In the genomic region with DNA sequence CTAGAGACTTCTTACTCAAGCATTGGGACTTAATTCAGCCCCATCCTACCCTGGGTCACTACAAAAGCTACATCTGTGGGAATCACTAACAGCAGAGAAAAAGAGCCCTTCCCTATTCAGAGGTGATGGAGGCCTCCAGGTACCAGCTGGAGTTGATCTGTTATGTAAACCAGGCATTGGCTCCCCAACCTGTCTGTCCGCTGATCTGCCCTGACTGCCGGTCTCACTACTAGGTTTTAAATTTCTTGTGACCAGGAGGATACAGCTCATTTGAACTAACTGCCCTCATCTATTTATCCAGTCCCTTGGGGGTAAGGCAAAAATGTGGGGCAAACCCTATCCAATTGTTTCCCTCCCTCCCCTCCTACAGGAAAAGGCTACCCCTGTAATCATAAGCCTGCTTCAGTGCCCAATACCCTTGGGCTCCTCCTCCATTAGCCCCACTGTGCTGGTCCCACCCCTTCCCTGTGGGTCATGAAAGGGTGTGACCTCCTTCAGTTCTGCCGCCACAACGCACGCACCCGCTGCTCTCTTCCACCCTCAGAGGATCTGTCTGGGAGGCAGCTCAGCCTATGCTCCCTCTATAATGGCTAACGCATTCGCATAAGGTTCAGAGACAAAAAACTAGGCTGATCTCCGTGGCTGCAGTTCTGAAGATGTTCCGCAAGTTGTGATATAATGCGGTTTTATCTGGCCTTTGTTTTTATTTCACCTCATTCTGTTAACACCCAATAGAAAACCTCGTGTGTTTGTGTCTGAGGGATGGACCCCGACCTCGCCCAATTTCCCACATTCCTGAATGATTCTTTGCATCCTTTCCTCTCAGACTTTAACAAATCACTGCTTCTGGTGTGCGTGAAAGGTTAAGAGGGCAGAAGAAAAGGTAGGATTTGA, we compare ENCODE assay signal across 8 mouse cellular contexts. TPM values are rescaled to one million over a fixed set of nuclear protein-coding genes. Genes with fewer than 3 reads are reported as not detected.
DNase-seq lines count a peak whose midpoint lies in the region; ATAC-seq and TF ChIP-seq lines count a peak whose summit lies in the region.

No protein-coding gene starts in this region.

- 3% methylated on average over 15 of the region's 15 CpGs for WGBS in kidney, embryonic 15.5 days
- WGBS in forebrain, embryonic 10.5 days = 2% methylated on average over 15 of the region's 15 CpGs
- 10% methylated on average over 15 of the region's 15 CpGs for WGBS in liver, embryonic 12.5 days (ENCODE audit: insufficient replicate concordance)

- no peaks in the 10 kb centered on the region for H3K9me3 ChIP-seq in kidney, embryonic 15.5 days (replicated peaks)
- no peaks in the 10 kb centered on the region for H3K9me3 ChIP-seq in forebrain, embryonic 10.5 days
- H3K9me3 ChIP-seq in liver, embryonic 12.5 days (replicated peaks) = no peaks in the 10 kb centered on the region

- H3K4me3 ChIP-seq in kidney, embryonic 15.5 days (replicated peaks) = peak overlapping the region; percentile 85
- peak overlapping the region; percentile 81 for H3K4me3 ChIP-seq in bone marrow macrophage, adult 2 months (ENCODE audit: insufficient read depth, low read length)
- H3K4me3 ChIP-seq in forebrain, embryonic 10.5 days = peak overlapping the region; percentile 92
- H3K4me3 ChIP-seq in liver, embryonic 12.5 days = peak overlapping the region; percentile 69

- peak overlapping the region; percentile 98 for H3K9ac ChIP-seq in kidney, embryonic 15.5 days
- H3K9ac ChIP-seq in liver, embryonic 12.5 days = peak overlapping the region; percentile 6; the same call in 1 of the 2 replicates

- DNase-seq in kidney, adult 11 months = no peak
- peak; percentile 72 for DNase-seq in forebrain, embryonic 10.5 days (ENCODE audit: extremely low spot score, low spot score)
- DNase-seq in heart, postnatal 4 days = peak; percentile 54
- peak; percentile 39 for DNase-seq in thymus, postnatal 0 days (ENCODE audit: low spot score)

- peak overlapping the region; percentile 63 for H3K4me2 ChIP-seq in kidney, embryonic 15.5 days
- peak overlapping the region; percentile 95 for H3K4me2 ChIP-seq in liver, embryonic 12.5 days

- peaks cover 30% of the 10 kb centered on the region for H3K4me1 ChIP-seq in kidney, embryonic 15.5 days
- peaks cover 22% of the 10 kb centered on the region for H3K4me1 ChIP-seq in bone marrow macrophage, adult 2 months (ENCODE audit: control insufficient read depth, insufficient read depth, low read length)
- H3K4me1 ChIP-seq in forebrain, embryonic 10.5 days = peaks cover 46% of the 10 kb centered on the region
- H3K4me1 ChIP-seq in liver, embryonic 12.5 days = peaks cover 37% of the 10 kb centered on the region

- H3K27ac ChIP-seq in kidney, embryonic 15.5 days = peak overlapping the region; percentile 81
- H3K27ac ChIP-seq in bone marrow macrophage, adult 2 months (ENCODE audit: insufficient read depth, low read depth, low read length) = no peak overlapping the region
- peak overlapping the region; percentile 99 for H3K27ac ChIP-seq in forebrain, embryonic 10.5 days
- peak overlapping the region; percentile 31; the same call in 1 of the 2 replicates for H3K27ac ChIP-seq in liver, embryonic 12.5 days

- ATAC-seq in kidney, embryonic 15.5 days (replicated peaks; ENCODE audit: low FRiP score) = peak; percentile 30; the same call in 1 of the 2 replicates
- ATAC-seq in liver, embryonic 12.5 days = peak; percentile 20; the same call in 1 of the 2 replicates
- peak; percentile 69 for ATAC-seq in monocyte, adult 5-6 weeks (replicated peaks; ENCODE audit: insufficient number of reproducible peaks, low FRiP score, low TSS enrichment, poor library complexity, severe bottlenecking)

- no peaks in the 10 kb centered on the region for H3K27me3 ChIP-seq in kidney, embryonic 15.5 days
- H3K27me3 ChIP-seq in forebrain, embryonic 10.5 days (ENCODE audit: poor library complexity, severe bottlenecking) = peaks cover 6% of the 10 kb centered on the region; the same call in 1 of the 2 replicates
- H3K27me3 ChIP-seq in liver, embryonic 12.5 days (replicated peaks) = peaks cover 29% of the 10 kb centered on the region

- TF ChIP-seq CTCF in bone marrow macrophage, adult 2 months (IDR thresholded peaks at IDR 0.05; ENCODE audit: low read depth, low read length) = no peak

- TF ChIP-seq POLR2A in bone marrow macrophage, adult 2 months (IDR thresholded peaks at IDR 0.05; ENCODE audit: borderline replicate concordance, low read depth, low read length) = no peak

- H3K36me3 ChIP-seq in kidney, embryonic 15.5 days = no peaks in the 10 kb centered on the region
- H3K36me3 ChIP-seq in forebrain, embryonic 10.5 days (replicated peaks) = no peaks in the 10 kb centered on the region
- H3K36me3 ChIP-seq in liver, embryonic 12.5 days = no peaks in the 10 kb centered on the region

RNA-seq across cellular contexts. Expression of a gene that starts 2.1 kb away (rescaled TPM):
- polyA plus RNA-seq in kidney, embryonic 15.5 days (2015; fragmentation: Nextera tagmentation; extraction: Ambion mirVana) = 2,212 and 2,256 TPM in 2 replicates
- 394 and 410 TPM in 2 replicates for polyA plus RNA-seq in bone marrow macrophage, adult 2 months (2012; ENCODE audit: insufficient read depth, insufficient read length, missing spikeins)
- 2,414 and 2,501 TPM in 2 replicates for polyA plus RNA-seq in forebrain, embryonic 10.5 days (2016; fragmentation: Nextera tagmentation; extraction: Ambion mirVana)
- 100 to 1,000 TPM; 848 to 855 TPM for total RNA-seq in heart, postnatal 4 days (2021)
- polyA plus RNA-seq in liver, embryonic 12.5 days (2016; fragmentation: Nextera tagmentation; extraction: Ambion mirVana) = 571 and 617 TPM in 2 replicates
- 1,040 to 2,074 TPM (median 1,179 TPM) in 3 replicates for total RNA-seq in monocyte, adult 5-6 weeks (2017)
- 2,490 and 2,753 TPM in 2 replicates for polyA plus RNA-seq in thymus, postnatal 0 days (2015; fragmentation: Nextera tagmentation; extraction: Ambion mirVana)

RNA-seq across cellular contexts. Expression of a gene that starts 56.7 kb away (rescaled TPM):
- polyA plus RNA-seq in kidney, embryonic 15.5 days (2015; fragmentation: Nextera tagmentation; extraction: Ambion mirVana) = 33.1 and 36.6 TPM in 2 replicates
- 73.8 and 76.3 TPM in 2 replicates for polyA plus RNA-seq in bone marrow macrophage, adult 2 months (2012; ENCODE audit: insufficient read depth, insufficient read length, missing spikeins)
- polyA plus RNA-seq in forebrain, embryonic 10.5 days (2016; fragmentation: Nextera tagmentation; extraction: Ambion mirVana) = 29.4 and 30.1 TPM in 2 replicates
- total RNA-seq in heart, postnatal 4 days (2021) = 10 to 100 TPM; 95.8 to 98.9 TPM
- 48.7 and 49.2 TPM in 2 replicates for polyA plus RNA-seq in liver, embryonic 12.5 days (2016; fragmentation: Nextera tagmentation; extraction: Ambion mirVana)
- total RNA-seq in monocyte, adult 5-6 weeks (2017) = 114 to 128 TPM (median 115 TPM) in 3 replicates
- polyA plus RNA-seq in thymus, postnatal 0 days (2015; fragmentation: Nextera tagmentation; extraction: Ambion mirVana) = 33.2 and 41.1 TPM in 2 replicates
